Mouse (Mus musculus) heart, embryonic 14.5 days (tissue): ENCODE data around the gene Zfp423. TPM values are rescaled to one million over a fixed set of nuclear protein-coding genes. Genes with fewer than 3 reads are reported as not detected.
A peak's percentile ranks its signal among the peaks of the same experiment; 100 is the strongest.

Experiments used
- ATAC-seq: fragments of 200-750 bp; cut with Nextera tagmentation; 2 replicates; pipeline ENCODE4 v1.8.0; 2017; ENCODE audit warnings: low read depth, moderate TSS enrichment; ENCODE audit not compliant: insufficient number of reproducible peaks, insufficient read depth, low FRiP score
- H3K27ac ChIP-seq, 2 experiments: fragments of 200-500 bp in 1 of 2; fragments of 300-500 bp in 1 of 2; sonication (generic) in 1 of 2; replicated peaks in 1 of 2; 2 replicates each; pipeline ENCODE4 v1.5.1; 2012 to 2014; ENCODE audit warnings: low read depth in 2 of 2, low read length in 2 of 2, control low read depth in 1 of 2, mild to moderate bottlenecking in 1 of 2, mixed read lengths in 1 of 2; ENCODE audit not compliant: control insufficient read depth in 1 of 2, insufficient read depth in 1 of 2
- H3K27me3 ChIP-seq: fragments of 300-500 bp; sonication (generic); 2 replicates; pipeline ENCODE4 v1.6.1; 2014; ENCODE audit warnings: mild to moderate bottlenecking, low read length, control low read depth; ENCODE audit not compliant: control insufficient read depth, insufficient read depth
- H3K36me3 ChIP-seq: fragments of 300-500 bp; sonication (generic); 2 replicates; pipeline ENCODE4 v1.6.1; 2014; ENCODE audit warnings: mild to moderate bottlenecking, control low read depth, low read length, mixed read lengths; ENCODE audit not compliant: control insufficient read depth, insufficient read depth
- H3K4me1 ChIP-seq, 2 experiments: fragments of 200-500 bp in 1 of 2; fragments of 300-500 bp in 1 of 2; sonication (generic) in 1 of 2; 2 replicates each; pipeline ENCODE4 v1.6.1; 2012 to 2014; ENCODE audit warnings: low read length in 2 of 2, control low read depth in 1 of 2, mixed read lengths in 1 of 2; ENCODE audit not compliant: control insufficient read depth in 2 of 2, insufficient read depth in 2 of 2
- H3K4me2 ChIP-seq: fragments of 300-500 bp; sonication (generic); 2 replicates; pipeline ENCODE4 v1.6.1; 2014; ENCODE audit warnings: mild to moderate bottlenecking, low read length
- H3K4me3 ChIP-seq, 2 experiments: fragments of 200-500 bp in 1 of 2; fragments of 300-500 bp in 1 of 2; sonication (generic) in 1 of 2; 2 replicates each; pipeline ENCODE4 v1.5.1; 2012 to 2014; ENCODE audit warnings: low read length in 2 of 2, mild to moderate bottlenecking in 2 of 2, control low read depth in 1 of 2, low read depth in 1 of 2, moderate library complexity in 1 of 2; ENCODE audit not compliant: control insufficient read depth in 1 of 2, insufficient read depth in 1 of 2
- H3K9ac ChIP-seq: fragments of 300-500 bp; sonication (generic); 2 replicates; pipeline ENCODE4 v1.6.1; 2014; ENCODE audit warnings: mild to moderate bottlenecking, low read length
- H3K9me3 ChIP-seq: fragments of 300-500 bp; sonication (generic); 2 replicates; pipeline ENCODE4 v1.6.1; 2016; ENCODE audit warnings: low read length, control low read depth; ENCODE audit not compliant: control insufficient read depth
- WGBS: fragments of 180-500 bp; shearing (Covaris S2); extraction: QIAGEN DNeasy Blood & Tissue Kit; methylation state at CpG from one replicate; pipeline ENCODE4 v1.1.7; 2014; 5-methylcytosine and 5-hydroxymethylcytosine counted together
- polyA plus RNA-seq: library from polyadenylated mRNA; unstranded; fragments of >200 nt; fragmentation: Nextera tagmentation; extraction: Ambion mirVana; gene quantifications from 2 replicates; pipeline ENCODE4 v1.2.1, GENCODE M21; 2014

Gene Zfp423
- polyA plus RNA-seq, 1 experiment from 2014 or later, result 5.1 TPM

DNA sequence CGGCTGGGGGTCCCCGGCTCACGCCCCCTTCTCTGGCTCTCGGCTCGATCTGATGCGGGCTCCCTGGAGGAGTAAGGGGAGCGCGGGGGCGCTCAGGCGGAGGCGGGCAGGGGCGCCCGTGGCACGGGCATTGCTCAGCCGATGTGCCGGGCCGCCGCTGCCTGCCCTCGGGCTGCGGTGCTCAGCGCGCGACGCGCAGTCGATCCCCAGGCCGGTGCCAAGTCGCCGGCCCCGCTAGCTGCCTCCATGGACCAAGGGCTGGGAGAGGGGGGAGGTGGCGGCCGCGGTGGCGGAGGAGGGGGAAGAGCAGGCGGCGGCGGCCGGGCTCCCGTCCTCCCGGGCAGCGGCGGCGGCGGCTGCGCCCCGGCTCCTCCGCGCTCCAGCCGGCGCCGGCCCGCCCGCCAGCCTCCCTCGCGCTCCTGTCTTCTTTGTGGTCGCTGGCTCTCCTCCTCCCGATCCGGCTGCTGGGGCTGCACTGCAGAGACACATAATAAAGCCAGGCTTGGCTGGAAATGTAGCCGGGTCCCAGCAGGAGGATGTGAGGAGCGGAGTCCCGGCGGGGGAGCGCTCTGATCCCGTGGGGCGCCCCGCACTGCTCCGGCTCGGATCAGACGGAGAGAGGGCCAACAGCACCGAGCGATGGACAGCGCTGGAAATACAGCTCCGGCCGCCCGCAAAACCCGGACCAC is 810 bp upstream of the Zfp423 start:
- Histone ChIP-seq H3K36me3 (no peaks in the 10 kb centered on the region), H3K27ac (peak overlapping the region; percentile 59 to 91), H3K4me3 (peak overlapping the region; percentile 72 to 78), H3K9me3 (no peaks in the 10 kb centered on the region), H3K9ac (peak overlapping the region; percentile 85), H3K4me2 (peak overlapping the region; percentile 85), H3K27me3 (peaks cover 43% of the 10 kb centered on the region), H3K4me1 (peaks cover 18 to 24% of the 10 kb centered on the region in 2 experiments)
- ATAC-seq, result peak; percentile 64; the same call in 1 of the 2 replicates
- under 1% methylated on average over 58 of the region's 76 CpGs for WGBS

DNA sequence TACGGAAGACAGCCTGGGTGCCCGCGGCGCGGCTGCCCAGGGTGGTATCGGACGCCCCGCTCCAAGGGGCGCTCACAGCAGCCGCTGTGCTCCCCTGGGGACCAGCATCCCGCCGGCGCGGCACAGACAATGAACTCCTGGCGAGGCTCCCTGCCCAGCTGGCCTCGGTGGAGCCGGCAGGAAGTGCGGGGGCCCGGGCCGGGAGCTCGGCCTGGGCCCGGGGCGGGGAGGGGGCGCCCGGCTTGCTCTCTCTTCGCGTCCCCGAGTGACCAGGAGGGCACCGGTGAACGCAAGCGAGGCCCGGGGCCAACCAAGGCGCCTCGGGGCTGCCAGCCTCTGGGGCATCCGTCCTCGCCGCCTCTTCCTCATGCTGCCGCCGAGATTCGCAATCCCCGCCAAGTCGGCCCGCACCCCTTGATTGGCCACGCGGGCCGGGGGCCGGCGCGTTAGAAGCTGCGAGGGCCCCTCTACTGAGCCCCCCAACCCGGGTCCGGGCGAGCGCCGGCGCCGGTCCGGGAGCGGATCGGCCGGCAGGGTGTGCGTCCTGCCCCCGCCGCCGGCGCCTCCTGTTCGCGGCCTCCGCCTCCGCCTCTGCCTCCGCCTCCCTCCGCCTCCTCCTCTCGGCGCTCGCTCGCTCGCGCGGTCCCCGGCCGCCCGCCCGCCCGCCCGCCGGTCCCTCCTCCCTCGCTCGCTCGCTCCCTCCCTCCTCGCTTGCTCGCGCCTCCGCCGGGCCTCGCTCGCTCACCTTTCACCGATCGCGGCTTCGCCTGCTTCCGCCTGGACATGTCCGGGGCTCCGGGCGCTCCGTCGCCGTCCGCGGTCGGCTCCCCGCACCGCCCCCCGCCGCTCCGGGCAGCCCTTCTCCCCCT is 710 bp downstream of the Zfp423 start:
- under 1% methylated on average over 88 of the region's 115 CpGs for WGBS
- H3K9me3 ChIP-seq, result no peaks in the 10 kb centered on the region
- H3K27ac ChIP-seq, result peak overlapping the region; percentile 83 to 91
- H3K36me3 ChIP-seq, result no peaks in the 10 kb centered on the region
- H3K4me3 ChIP-seq, result peak overlapping the region; percentile 78 to 87
- ATAC-seq, result peak; percentile 52
- H3K4me1 ChIP-seq, result peaks cover 19 to 24% of the 10 kb centered on the region in 2 experiments
- peak overlapping the region; percentile 85 for H3K4me2 ChIP-seq
- peaks cover 39% of the 10 kb centered on the region for H3K27me3 ChIP-seq
- H3K9ac ChIP-seq, result peak overlapping the region; percentile 85

DNA sequence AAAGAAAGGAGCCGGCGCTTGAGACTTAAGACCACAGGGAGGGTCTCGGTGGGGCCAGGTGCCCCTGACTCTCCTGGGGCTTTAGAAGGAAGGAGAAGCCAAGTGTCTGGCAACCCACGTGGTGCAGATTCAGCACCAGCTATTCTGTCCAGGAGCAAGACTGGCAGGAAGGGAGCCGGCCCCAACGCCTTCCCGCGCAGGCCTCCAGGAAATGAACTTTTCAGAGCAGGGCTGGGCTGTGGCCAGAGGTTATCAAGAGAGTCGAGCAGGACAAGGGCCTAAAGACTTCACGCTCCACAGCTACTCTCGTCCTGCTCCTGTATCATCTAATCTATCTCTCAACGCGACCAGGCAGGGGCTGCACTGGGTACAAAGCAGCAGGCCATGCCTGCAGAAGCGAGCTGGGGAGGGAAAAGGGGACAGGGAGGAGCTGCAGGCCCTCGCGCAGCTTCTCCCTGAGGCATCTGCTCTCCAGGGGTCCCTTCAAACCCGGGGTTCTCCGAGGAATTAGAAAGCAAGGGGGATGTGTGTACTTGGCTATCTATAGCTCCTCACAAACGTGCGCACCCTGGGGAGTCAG is 1.4 kb downstream of the Zfp423 start:
- WGBS, result 2% methylated on average over 20 of the region's 20 CpGs
- Histone ChIP-seq H3K36me3 (no peaks in the 10 kb centered on the region), H3K4me2 (peak overlapping the region; percentile 85), H3K4me3 (peak overlapping the region; percentile 78 to 87), H3K4me1 (peaks cover 19 to 24% of the 10 kb centered on the region in 2 experiments), H3K9ac (peak overlapping the region; percentile 85), H3K27me3 (peaks cover 32% of the 10 kb centered on the region), H3K27ac (peak overlapping the region; percentile 72 to 91), H3K9me3 (no peaks in the 10 kb centered on the region)
- ATAC-seq, result 0 out of 2 replicates have a peak, but pooled peaks have one; percentile 31

GRCm38 (mm10) chr8:87956001-87956400 is 3.4 kb downstream of the Zfp423 start:
- no peak for ATAC-seq
- 52% methylated on average over 5 of the region's 5 CpGs for WGBS

DNA sequence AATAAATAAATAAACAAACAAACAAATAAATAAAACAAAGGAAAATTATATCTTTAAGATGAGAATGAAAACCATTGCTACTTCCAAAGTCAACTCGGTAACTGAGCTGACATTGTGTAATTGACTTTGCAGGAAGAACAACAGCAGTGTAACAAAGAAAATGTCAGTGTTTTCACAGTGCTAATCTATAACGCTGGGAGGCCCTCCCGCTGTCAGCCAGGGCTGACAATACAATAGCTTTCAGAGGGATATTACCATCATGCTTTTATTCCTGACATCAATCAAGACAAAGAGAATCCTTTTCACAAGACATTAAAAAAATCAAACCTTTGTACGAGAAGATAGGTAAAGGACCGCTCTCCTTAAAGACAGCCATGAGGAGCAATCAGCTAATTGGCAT is 5.9 kb downstream of the Zfp423 start:
- H3K27ac ChIP-seq, result no peak overlapping the region
- H3K27me3 ChIP-seq, result peaks cover 9% of the 10 kb centered on the region; the same call in 1 of the 2 replicates
- H3K36me3 ChIP-seq, result no peaks in the 10 kb centered on the region
- no peak overlapping the region for H3K4me3 ChIP-seq
- 53% methylated on average over 5 of the region's 5 CpGs for WGBS
- H3K4me2 ChIP-seq, result no peak overlapping the region
- ATAC-seq, result no peak
- H3K4me1 ChIP-seq, result peaks cover 8 to 9% of the 10 kb centered on the region in 2 experiments
- no peak overlapping the region for H3K9ac ChIP-seq
- H3K9me3 ChIP-seq, result no peaks in the 10 kb centered on the region

More at GRCm38 (mm10) chr8:87956001-87956400, 3.4 kb downstream of the Zfp423 start:
- Histone ChIP-seq H3K4me2 (no peak overlapping the region), H3K9ac (no peak overlapping the region), H3K27me3 (peaks cover 13% of the 10 kb centered on the region), H3K36me3 (no peaks in the 10 kb centered on the region), H3K9me3 (no peaks in the 10 kb centered on the region), H3K4me3 (no peak overlapping the region), H3K27ac (no peak overlapping the region), H3K4me1 (peaks cover 9 to 10% of the 10 kb centered on the region in 2 experiments)

DNA sequence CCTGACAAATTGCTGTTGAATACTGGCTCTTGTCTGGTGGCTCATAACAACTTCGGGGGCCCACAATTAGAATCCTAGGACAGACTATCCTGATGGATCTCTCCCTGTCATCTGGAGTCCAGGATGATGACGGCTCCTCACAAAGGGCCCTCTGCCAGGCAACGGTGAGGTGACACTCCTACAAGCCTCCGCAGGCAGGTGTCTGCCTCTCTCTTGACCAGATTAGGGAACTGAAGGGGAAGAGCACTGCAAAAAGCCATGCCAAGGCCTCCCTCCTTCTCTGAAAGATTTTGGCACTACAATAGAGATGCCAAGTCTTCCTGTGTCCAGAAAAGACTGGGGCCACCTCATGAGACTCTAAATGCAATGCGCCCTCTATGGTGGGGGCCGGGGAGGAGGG is 7.1 kb downstream of the Zfp423 start:
- no peak for ATAC-seq
- no peaks in the 10 kb centered on the region for H3K9me3 ChIP-seq
- WGBS, result 74% methylated on average over 6 of the region's 6 CpGs
- H3K9ac ChIP-seq, result no peak overlapping the region
- peaks cover 5% of the 10 kb centered on the region; the same call in 1 of the 2 replicates for H3K27me3 ChIP-seq
- no peaks in the 10 kb centered on the region for H3K36me3 ChIP-seq
- no peak overlapping the region for H3K27ac ChIP-seq
- peaks cover 0 to 3% of the 10 kb centered on the region in 2 experiments; a peak in 2 of 4 replicates for H3K4me1 ChIP-seq
- no peak overlapping the region for H3K4me3 ChIP-seq
- no peak overlapping the region for H3K4me2 ChIP-seq

DNA sequence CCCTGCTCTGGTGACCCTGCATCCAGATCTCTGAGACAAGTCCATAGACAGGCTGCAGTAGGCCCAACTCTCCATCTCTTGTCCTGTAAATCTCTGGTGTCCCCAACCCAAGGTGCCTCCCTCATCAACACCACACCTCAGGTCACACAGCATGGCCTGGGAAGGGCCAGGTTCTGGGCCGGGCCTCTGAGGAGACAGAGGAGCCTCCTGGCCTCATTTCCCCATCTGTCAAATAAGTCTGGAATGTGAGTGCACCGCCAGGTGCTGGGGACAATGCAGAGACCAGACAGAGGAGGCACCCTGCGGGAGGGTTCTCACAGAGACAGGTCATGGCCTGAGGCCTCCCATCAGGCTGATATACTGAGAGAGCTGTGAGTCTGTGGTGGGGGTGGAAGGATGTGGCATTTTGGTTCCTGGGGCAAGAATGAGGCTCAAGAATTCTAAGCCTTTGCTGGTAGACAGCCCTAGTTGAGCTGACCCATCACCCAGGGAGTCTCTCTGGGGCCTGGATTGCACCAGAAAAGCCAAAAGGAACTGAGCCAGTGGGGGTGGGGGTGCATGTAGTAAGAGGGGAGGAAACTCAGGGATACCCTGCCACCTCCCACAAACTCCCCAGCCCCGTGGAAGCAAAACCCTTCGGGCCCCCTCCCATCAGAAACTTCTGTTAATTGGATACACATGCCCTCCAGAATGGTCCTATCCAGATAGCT is 15.0 kb downstream of the Zfp423 start:
- Histone ChIP-seq H3K4me2 (peak overlapping the region; percentile 97), H3K27me3 (no peaks in the 10 kb centered on the region), H3K4me1 (peaks cover 10 to 12% of the 10 kb centered on the region in 2 experiments), H3K9ac (peak overlapping the region; percentile 77; the same call in 1 of the 2 replicates), H3K9me3 (no peaks in the 10 kb centered on the region), H3K27ac (no peak overlapping the region), H3K36me3 (no peaks in the 10 kb centered on the region), H3K4me3 (peak overlapping the region in 1 of 2 experiments; percentile 53; a peak in 3 of 4 replicates)
- no peak for ATAC-seq
- 51% methylated on average over 5 of the region's 5 CpGs for WGBS
